Mouse (Mus musculus): ENCODE results near the gene Rab14.
A peak's percentile ranks its signal among the peaks of the same experiment; 100 is the strongest.

Gene Rab14

DNA sequence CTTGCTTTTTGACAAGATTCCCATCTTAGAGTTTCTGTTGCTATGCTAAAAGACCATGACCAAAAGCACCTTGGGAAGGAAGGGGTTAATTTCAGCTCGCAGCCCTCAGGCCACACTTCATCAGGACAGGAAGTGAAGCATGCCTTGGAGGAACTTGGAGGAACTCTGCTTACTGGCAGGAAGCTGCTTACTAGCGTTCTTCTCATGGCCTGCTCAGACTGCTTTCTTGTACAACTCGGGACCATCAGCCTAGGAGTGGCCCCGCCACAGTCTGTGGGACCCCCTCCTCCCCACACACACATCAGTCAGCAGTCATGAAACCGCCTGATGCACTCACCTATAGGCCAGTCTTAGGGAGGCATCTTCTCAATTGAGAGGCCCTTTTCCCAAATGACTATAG, 26.8 kb downstream of the Rab14 start:
- no peak for TF ChIP-seq GATA4 (IDR thresholded peaks at IDR 0.05; ENCODE audit: insufficient replicate concordance, low read length)

GRCm38 (mm10) chr2:35173666-35174065, 27.3 kb downstream of the Rab14 start:
- no peak for TF ChIP-seq GATA4 (IDR thresholded peaks at IDR 0.05; ENCODE audit: insufficient replicate concordance, low read length)

GRCm38 (mm10) chr2:35172246-35172645, 28.7 kb downstream of the Rab14 start:
- TF ChIP-seq GATA4 (IDR thresholded peaks at IDR 0.05; ENCODE audit: insufficient replicate concordance, low read length): no peak

- TF ChIP-seq GATA4 (IDR thresholded peaks at IDR 0.05; ENCODE audit: insufficient replicate concordance, low read length): no peak
Observed at GRCm38 (mm10) chr2:35171341-35171861, 29.5 kb downstream of the Rab14 start.

DNA sequence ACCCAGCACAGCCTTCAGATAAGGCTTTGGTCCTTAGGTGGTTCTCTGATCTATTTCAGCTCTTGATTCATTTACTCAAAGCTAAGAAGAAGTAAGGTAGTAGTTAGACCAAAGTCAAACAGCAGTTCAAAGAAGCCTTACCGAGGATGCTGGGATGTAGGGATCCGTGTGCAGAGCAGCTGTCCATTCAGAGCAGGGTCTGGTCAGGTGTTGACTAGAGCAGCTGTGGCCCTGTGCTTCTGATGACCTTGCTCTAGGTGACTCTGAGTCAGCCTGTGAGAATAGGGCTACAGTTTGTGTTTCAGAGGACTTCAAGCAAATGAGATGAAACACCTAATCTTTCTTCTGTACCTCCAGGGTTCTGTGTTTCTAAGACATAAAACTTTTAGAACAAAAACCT, 31.5 kb downstream of the Rab14 start:
- TF ChIP-seq GATA4 (IDR thresholded peaks at IDR 0.05; ENCODE audit: insufficient replicate concordance, low read length): no peak

DNA sequence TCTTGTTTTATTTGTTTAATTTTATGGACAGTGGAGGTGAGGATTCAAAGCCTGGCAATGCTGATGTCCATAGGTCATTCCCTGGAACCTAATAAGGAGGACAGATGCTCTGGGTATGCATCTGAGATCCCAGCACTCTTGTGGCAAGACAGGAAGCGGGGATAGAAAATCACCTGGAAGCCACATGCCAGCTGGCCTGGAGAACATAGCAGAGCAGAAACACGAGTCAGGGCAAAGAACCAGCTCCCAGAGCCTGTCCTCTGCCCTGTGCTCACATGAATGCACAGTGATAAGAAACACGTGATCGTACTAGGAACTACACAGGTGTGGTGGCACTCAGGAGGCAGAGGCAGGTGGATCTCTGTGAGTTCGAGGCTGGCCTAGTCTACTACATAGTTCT, 34.1 kb downstream of the Rab14 start:
- TF ChIP-seq GATA4 (IDR thresholded peaks at IDR 0.05; ENCODE audit: insufficient replicate concordance, low read length): no peak

- TF ChIP-seq GATA4 (IDR thresholded peaks at IDR 0.05; ENCODE audit: insufficient replicate concordance, low read length): no peak
Observed at GRCm38 (mm10) chr2:35165416-35165815, 35.5 kb downstream of the Rab14 start.

- TF ChIP-seq GATA4 (IDR thresholded peaks at IDR 0.05; ENCODE audit: insufficient replicate concordance, low read length): no peak
Observed at GRCm38 (mm10) chr2:35163396-35163795, 37.5 kb downstream of the Rab14 start.

DNA sequence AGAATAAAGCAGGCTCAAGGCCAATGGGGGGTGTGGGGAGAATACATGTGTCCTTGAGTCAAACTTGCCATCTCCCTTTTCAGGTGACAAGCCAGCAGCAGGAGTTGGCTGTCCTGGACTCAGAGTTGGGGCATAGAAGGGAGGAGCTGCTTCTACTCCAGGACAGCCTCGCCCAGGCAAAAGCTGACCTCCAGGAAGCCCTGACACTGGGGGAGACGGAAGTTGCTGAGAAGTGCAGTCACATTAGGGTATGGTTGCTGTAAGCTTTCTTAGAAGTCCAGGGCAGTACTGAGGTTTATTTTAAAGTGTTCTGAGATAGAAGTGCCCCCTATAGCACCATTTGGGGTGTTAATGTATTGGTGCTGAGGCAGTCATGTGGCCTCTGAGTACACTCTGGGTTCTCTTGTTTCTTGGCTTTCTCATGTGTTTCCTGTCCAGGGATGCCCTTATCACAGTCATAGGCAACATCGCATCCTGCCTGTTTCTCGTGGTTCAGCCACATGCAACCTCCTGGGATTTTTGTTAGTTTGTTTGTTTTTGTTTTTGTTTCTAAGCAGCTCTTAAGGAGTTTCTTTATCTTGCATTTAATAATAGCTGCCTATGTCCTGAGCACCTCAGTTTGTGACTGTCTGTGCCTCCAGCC, 39.0 kb downstream of the Rab14 start:
- peak; percentile 59; the same call in 1 of the 2 replicates for TF ChIP-seq GATA4 (IDR thresholded peaks at IDR 0.05; ENCODE audit: insufficient replicate concordance, low read length)

DNA sequence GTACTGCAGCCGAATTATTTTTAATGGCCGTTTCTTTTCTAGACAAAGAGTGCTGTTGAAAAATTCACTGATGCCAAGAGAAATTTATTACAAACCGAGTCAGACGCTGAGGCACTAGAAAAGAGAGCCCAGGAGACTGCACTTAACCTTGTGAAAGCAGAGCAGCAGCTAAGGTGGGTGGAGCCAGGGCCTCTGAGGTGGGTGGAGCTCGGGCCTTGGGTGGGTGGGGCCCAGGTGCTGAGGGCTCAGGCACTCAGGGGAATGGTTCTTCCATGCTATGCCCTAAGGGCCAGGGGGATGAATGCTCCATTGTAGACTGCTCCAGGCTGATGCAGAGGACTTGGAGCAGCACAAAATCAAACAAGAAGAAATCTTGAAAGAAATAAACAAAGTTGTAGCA, 40.7 kb downstream of the Rab14 start:
- no peak for TF ChIP-seq GATA4 (IDR thresholded peaks at IDR 0.05; ENCODE audit: insufficient replicate concordance, low read length)

DNA sequence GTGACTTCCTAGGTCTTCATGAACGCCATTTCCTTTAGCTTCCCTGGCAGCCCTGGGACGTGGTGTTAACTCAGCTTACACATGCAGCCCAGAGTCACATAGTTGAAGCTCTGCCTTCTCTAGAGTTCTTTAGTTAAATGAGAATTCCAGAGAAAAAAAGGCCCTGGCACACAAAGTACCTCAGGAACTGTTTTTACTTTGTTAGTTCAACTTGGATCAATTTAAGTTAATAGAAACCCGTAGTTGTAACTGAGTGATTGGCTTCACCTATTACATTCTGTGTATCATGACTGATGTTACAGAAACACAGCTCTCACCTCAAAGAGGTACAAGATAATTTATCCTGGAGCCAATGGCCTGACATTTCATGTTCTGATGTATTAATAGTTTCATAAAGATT, 42.6 kb downstream of the Rab14 start:
- TF ChIP-seq GATA4 (IDR thresholded peaks at IDR 0.05; ENCODE audit: insufficient replicate concordance, low read length): no peak

GRCm38 (mm10) chr2:35157836-35158235, 43.1 kb downstream of the Rab14 start:
- no peak for TF ChIP-seq GATA4 (IDR thresholded peaks at IDR 0.05; ENCODE audit: insufficient replicate concordance, low read length)

GRCm38 (mm10) chr2:35156985-35157384, 43.9 kb downstream of the Rab14 start:
- TF ChIP-seq GATA4 (IDR thresholded peaks at IDR 0.05; ENCODE audit: insufficient replicate concordance, low read length): no peak

GRCm38 (mm10) chr2:35153844-35154554, 46.9 kb downstream of the Rab14 start:
- TF ChIP-seq GATA4 (IDR thresholded peaks at IDR 0.05; ENCODE audit: insufficient replicate concordance, low read length): no peak

DNA sequence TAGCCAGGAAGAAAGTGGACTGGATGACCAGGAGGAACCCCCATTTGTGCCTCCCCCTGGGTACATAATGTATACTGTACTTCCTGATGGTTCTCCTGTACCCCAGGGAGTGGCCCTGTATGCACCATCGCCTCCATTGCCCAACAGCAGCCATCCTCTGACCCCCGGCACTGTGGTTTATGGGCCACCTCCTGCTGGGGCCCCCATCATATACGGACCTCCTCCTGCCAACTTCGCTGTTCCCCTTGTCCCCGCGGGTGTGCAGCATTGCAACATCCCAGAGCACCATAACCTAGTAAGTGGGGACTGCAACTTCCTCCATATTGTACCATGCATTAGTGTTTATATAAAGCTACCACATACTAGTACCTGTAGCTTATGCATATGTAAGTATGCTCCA, 47.7 kb downstream of the Rab14 start:
- no peak for TF ChIP-seq GATA4 (IDR thresholded peaks at IDR 0.05; ENCODE audit: insufficient replicate concordance, low read length)

DNA sequence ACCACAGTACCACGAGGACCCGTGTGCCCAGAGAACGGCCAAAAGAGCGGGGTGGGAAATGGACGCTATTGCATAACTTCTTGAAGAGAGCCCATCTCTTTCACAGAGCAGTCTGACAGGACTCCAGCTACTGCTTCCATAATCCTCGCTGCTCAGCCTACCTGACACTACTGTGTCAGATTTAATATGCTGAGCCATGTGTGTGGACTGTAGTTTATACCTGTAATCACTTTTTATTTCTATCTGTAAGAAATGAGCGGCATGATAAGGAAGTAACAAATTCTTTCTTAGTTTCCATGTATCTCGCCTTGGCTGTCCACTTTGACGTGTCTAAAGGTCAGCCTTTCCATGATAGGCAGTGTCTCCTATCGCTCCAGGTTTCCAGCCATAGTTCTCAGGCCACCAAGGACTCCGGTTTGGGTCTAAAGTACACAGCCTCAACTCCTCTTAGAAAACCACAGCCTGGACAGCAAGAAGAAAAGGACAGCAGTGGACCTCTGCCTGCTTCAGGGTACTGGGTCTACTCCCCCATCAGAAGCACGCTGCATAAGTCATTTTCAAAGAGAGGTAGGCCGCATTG, 49.5 kb downstream of the Rab14 start:
- no peak for TF ChIP-seq GATA4 (IDR thresholded peaks at IDR 0.05; ENCODE audit: insufficient replicate concordance, low read length)
